Mouse (Mus musculus) layer of hippocampus, postnatal 10 days (tissue): ENCODE data around the gene Sike1. TPM values are rescaled to one million over a fixed set of nuclear protein-coding genes. Genes with fewer than 3 reads are reported as not detected.

Source experiments
- DNase-seq, 2 experiments: peaks; one replicate each; pipeline ENCODE4 v3.0.0; 2021; ENCODE audit warnings: low spot score in 2 of 2
- total RNA-seq, 2 experiments: library from RNA; stranded (reverse); gene quantifications; 2 replicates each; pipeline ENCODE4 v1.2.3; 2021

The Sike1 gene
- total RNA-seq, 2 experiments from 2014 or later: 90.6 to 101 TPM

DNA sequence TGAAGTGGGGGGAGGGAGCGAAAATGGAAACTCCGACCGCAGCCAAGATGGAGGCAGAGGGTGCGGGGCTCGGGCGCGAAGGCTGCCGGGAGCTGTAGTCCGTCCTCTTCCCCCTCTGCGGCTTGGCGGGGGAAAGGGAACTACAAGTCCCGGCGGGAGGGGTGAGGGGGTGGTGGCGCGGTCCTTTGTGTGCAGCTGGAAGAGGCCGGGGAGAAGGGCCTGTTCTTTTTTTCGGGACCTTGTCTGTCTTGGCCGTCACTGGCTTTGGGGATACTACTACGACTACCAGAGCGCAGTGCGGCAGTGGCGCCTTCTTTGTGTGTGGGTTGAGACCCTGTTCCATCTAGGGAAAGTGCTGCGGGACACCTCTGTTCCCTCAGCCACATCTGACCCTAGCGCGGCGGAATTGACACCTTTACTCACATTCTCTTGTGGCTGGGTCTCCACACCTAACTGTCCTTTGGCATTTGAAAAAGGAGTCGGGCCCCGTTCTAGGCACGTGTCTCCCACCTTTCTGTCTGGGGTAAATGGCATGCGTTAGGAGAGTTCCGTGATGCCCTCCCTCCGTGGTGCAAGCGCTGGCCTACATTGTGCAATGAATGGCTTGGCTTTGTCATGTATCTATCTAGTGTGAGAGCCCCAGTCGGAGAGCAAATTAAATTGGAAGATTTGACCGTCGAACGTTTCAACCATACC lies 25.6 kb downstream of the Sike1 start:
- peak; percentile 86 to 89 for DNase-seq

DNA sequence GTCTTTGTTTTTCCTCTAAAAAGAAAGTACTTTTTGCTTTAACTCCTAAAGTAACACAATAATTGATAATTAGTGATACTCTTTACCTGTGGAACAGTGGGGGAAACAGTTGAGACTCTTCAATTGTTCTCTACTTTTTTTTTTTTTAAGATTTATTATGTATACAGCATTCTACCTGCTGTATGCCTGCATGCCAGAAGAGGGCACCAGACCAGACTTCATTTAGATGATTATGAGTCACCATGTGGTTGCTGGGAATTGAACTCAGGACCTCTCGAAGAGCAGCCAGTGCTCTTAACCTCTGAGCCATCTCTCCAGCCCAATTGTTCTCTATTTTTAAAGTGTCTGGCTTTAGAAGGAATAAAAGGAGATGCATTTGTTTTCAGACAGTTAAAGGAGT lies 30.7 kb downstream of the Sike1 start:
- DNase-seq: no peak

DNA sequence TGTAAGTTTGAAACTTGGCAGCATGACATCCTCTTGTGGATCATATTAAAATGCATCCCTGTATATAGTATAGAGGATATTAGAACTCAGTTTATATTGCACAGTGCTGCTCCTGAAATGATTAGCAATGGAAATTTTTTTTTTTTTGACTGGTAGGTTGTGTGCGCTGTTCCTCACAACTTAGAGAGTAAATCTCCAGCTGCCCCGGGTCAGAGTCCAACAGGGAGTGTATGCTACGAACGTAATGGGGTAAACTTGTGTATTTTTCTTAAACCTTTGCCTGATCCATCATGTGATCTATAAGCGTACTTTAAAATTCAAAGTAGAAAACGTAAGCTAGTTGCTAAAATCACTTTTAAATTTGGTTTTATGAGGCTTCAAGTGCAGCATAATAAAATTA lies 44.8 kb downstream of the Sike1 start:
- no peak for DNase-seq

DNA sequence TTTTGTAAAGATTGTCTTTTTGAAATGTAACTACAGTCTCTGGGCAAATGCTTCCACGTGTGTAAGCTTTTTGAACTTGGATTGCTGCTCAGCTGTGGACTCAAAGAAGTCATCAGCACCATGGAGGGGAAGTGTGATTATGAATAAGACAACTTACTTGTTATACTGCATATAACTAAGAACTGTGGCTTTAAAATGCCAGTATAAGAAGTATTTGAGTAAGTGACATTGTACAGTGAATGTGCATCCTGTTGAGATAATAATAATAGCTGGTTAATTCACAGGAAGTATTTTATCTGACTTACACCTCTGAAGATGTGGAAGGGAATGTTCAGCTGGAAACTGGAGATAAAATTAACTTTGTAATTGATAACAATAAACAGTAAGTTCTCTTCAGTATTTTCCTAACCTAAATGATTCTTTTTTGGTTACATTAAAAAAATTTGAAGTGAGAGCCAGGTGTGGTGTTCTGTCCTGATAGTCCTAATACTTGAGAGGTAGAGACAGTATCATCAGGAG lies 45.4 kb downstream of the Sike1 start:
- no peak for DNase-seq

DNA sequence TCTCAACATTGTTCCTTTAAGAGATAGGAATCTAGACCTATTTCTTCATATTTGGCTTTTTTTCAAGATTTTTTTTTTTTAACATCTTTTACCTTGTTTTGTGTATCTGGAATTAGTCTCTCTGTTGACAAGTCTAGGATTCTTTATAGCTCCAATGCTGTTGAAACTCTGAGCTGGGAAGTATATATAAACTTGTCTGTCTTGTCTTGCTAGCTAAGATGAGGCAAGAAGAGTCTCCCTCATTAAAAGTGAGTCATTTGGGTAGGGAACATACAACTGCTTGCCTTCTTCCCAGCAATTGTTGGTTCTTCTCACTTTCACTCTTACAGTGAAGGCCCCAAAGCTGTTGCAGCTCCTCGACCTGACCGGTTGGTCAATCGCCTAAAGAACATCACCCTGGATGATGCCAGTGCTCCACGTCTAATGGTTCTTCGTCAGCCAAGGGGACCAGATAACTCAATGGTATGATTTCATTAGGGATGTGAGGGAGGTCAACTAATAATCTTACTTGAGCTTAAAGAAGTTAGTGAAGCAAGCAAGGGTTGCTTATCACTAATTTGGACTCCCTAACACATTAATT lies 60.6 kb downstream of the Sike1 start:
- DNase-seq: no peak

DNA sequence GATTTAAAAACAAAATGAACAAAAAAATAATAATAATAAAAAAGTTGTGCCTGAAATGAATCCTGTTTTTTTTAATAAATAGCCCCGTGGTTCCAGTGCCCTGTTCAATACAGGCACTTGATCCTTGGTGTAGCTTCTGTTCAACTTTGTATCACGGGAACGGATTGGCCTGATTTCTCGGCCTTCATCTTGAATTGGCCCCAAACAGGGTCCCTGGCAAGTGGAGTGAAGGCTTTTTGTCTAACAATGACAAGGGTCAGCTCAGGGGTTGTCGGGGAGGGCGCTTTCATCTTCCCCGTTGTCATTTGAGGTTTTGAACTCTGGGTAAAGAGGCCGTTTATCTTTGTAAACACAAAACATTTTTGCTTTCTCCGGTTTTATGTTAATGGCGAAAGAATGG lies 62.2 kb downstream of the Sike1 start:
- DNase-seq: peak in 1 of 2 experiments; percentile 22

Other genes starting within 250 kb of the Sike1 start
- not detected for gene Tshb, start 213.0 kb upstream of the Sike1 start, total RNA-seq
- not detected for gene Sycp1, start 59.6 kb upstream of the Sike1 start, total RNA-seq
- not detected for gene Nr1h5, start 31.6 kb upstream of the Sike1 start, total RNA-seq
- gene Csde1, start 24.7 kb downstream of the Sike1 start, total RNA-seq: 100 to 1,000 TPM; 283 to 289 TPM
- gene Nras, start 62.6 kb downstream of the Sike1 start, total RNA-seq: 100 to 1,000 TPM; 122 to 163 TPM
- not detected for gene Ampd1, start 78.3 kb downstream of the Sike1 start, total RNA-seq
- 1 to 10 TPM in 1 of 2 experiments, under 1 TPM in 1; 0.89 to 1.3 TPM for gene Dennd2c, start 106.9 kb downstream of the Sike1 start, total RNA-seq
- 10 to 100 TPM; 75.0 to 79.2 TPM for gene Bcas2, start 175.9 kb downstream of the Sike1 start, total RNA-seq